Mouse (Mus musculus): ENCODE data around the gene Gm11985. TPM values are rescaled to one million over a fixed set of nuclear protein-coding genes. Genes with fewer than 3 reads are reported as not detected.
"Not testable (repeated sequence)": the region's sequence is repeated elsewhere in the genome, so short reads cannot be mapped to it uniquely, and the experiment has no call there.

Gm11985 gene
- polyA plus RNA-seq (2015; fragmentation: Nextera tagmentation; extraction: Ambion mirVana): not detected in 2 replicates

- Histone ChIP-seq H3K27ac (no peak within 1 kb of the TSS), H3K9ac (no peak within 1 kb of the TSS), H3K27me3 (no peaks in the 10 kb centered on the region), H3K4me3 (no peak within 1 kb of the TSS), H3K9me3 (no peaks in the 10 kb centered on the region), H3K4me2 (no peak within 1 kb of the TSS), H3K36me3 (no peaks in the 10 kb centered on the region), H3K4me1 (peaks cover 8% of the 10 kb centered on the region; the same call in 1 of the 2 replicates)
- no peak for ATAC-seq (ENCODE audit: insufficient number of reproducible peaks, insufficient read depth, low FRiP score, low TSS enrichment, low read depth)
- WGBS: 79% methylated on average over 13 of the region's 13 CpGs
These were observed at the start of gene Gm11985 for GRCm38 (mm10) chr11:7188469-7188868. TSS of gene Gm11985 (minus strand) at chr11:7188569.

GRCm38 (mm10) chr11:7237712-7238111 is 49.3 kb upstream of the Gm11985 start:
- no peaks in the 10 kb centered on the region for H3K36me3 ChIP-seq
- no peaks in the 10 kb centered on the region for H3K27me3 ChIP-seq
- H3K4me2 ChIP-seq: no peak overlapping the region
- H3K27ac ChIP-seq: no peak overlapping the region
- H3K4me3 ChIP-seq: no peak overlapping the region
- no peaks in the 10 kb centered on the region for H3K9me3 ChIP-seq
- H3K4me1 ChIP-seq: peaks cover 7% of the 10 kb centered on the region
- no peak overlapping the region for H3K9ac ChIP-seq
- no peak for ATAC-seq (ENCODE audit: insufficient number of reproducible peaks, insufficient read depth, low FRiP score, low TSS enrichment, low read depth)
- 61% methylated on average over 6 of the region's 6 CpGs for WGBS

GRCm38 (mm10) chr11:7236751-7237150 is 48.4 kb upstream of the Gm11985 start:
- Histone ChIP-seq H3K27me3 (no peaks in the 10 kb centered on the region), H3K36me3 (no peaks in the 10 kb centered on the region), H3K4me2 (no peak overlapping the region), H3K27ac (no peak overlapping the region), H3K9ac (no peak overlapping the region), H3K4me3 (no peak overlapping the region), H3K4me1 (peaks cover 7% of the 10 kb centered on the region), H3K9me3 (no peaks in the 10 kb centered on the region)
- ATAC-seq (ENCODE audit: insufficient number of reproducible peaks, insufficient read depth, low FRiP score, low TSS enrichment, low read depth): no peak
- WGBS: 89% methylated on average over 2 of the region's 2 CpGs

GRCm38 (mm10) chr11:7234981-7235609 is 46.7 kb upstream of the Gm11985 start:
- Histone ChIP-seq H3K4me3 (no peak overlapping the region), H3K9ac (no peak overlapping the region), H3K4me2 (no peak overlapping the region), H3K4me1 (peaks cover 7% of the 10 kb centered on the region), H3K27ac (no peak overlapping the region), H3K36me3 (no peaks in the 10 kb centered on the region), H3K27me3 (no peaks in the 10 kb centered on the region), H3K9me3 (no peaks in the 10 kb centered on the region)
- WGBS: 30% methylated on average over 3 of the region's 3 CpGs
- no peak for ATAC-seq (ENCODE audit: insufficient number of reproducible peaks, insufficient read depth, low FRiP score, low TSS enrichment, low read depth)

- WGBS: 50% methylated on average over 1 of the region's 1 CpGs
These were observed 46.1 kb upstream of the Gm11985 start for GRCm38 (mm10) chr11:7234436-7234835.

GRCm38 (mm10) chr11:7233333-7233732 is 45.0 kb upstream of the Gm11985 start:
- 89% methylated on average over 2 of the region's 2 CpGs for WGBS
- ATAC-seq (ENCODE audit: insufficient number of reproducible peaks, insufficient read depth, low FRiP score, low TSS enrichment, low read depth): no peak
- H3K27ac ChIP-seq: no peak overlapping the region
- no peaks in the 10 kb centered on the region for H3K9me3 ChIP-seq
- no peak overlapping the region for H3K4me3 ChIP-seq
- H3K36me3 ChIP-seq: no peaks in the 10 kb centered on the region
- peaks cover 7% of the 10 kb centered on the region for H3K4me1 ChIP-seq
- H3K27me3 ChIP-seq: no peaks in the 10 kb centered on the region
- no peak overlapping the region for H3K4me2 ChIP-seq
- H3K9ac ChIP-seq: no peak overlapping the region

More at GRCm38 (mm10) chr11:7234436-7234835, 46.1 kb upstream of the Gm11985 start:
- Histone ChIP-seq H3K4me2 (no peak overlapping the region), H3K27ac (no peak overlapping the region), H3K4me3 (no peak overlapping the region), H3K27me3 (no peaks in the 10 kb centered on the region), H3K9ac (no peak overlapping the region), H3K36me3 (no peaks in the 10 kb centered on the region), H3K9me3 (no peaks in the 10 kb centered on the region), H3K4me1 (peaks cover 7% of the 10 kb centered on the region)
- no peak for ATAC-seq (ENCODE audit: insufficient number of reproducible peaks, insufficient read depth, low FRiP score, low TSS enrichment, low read depth)

GRCm38 (mm10) chr11:7231958-7232357 is 43.6 kb upstream of the Gm11985 start:
- Histone ChIP-seq H3K9ac (no peak overlapping the region), H3K36me3 (no peaks in the 10 kb centered on the region), H3K4me1 (peaks cover 8% of the 10 kb centered on the region), H3K27me3 (no peaks in the 10 kb centered on the region), H3K9me3 (no peaks in the 10 kb centered on the region), H3K4me2 (no peak overlapping the region), H3K4me3 (no peak overlapping the region), H3K27ac (no peak overlapping the region)
- no peak for ATAC-seq (ENCODE audit: insufficient number of reproducible peaks, insufficient read depth, low FRiP score, low TSS enrichment, low read depth)
- WGBS: 93% methylated on average over 4 of the region's 4 CpGs

- Histone ChIP-seq H3K36me3 (no peaks in the 10 kb centered on the region), H3K4me1 (peaks cover 21% of the 10 kb centered on the region), H3K27ac (no peak overlapping the region), H3K9ac (no peak overlapping the region), H3K4me2 (no peak overlapping the region), H3K27me3 (no peaks in the 10 kb centered on the region), H3K4me3 (no peak overlapping the region), H3K9me3 (no peaks in the 10 kb centered on the region)
- 75% methylated on average over 4 of the region's 4 CpGs for WGBS
- ATAC-seq (ENCODE audit: insufficient number of reproducible peaks, insufficient read depth, low FRiP score, low TSS enrichment, low read depth): no peak
These were observed 41.6 kb upstream of the Gm11985 start for GRCm38 (mm10) chr11:7230000-7230399.

GRCm38 (mm10) chr11:7228107-7228506 is 39.7 kb upstream of the Gm11985 start:
- Histone ChIP-seq H3K4me1 (peaks cover 24% of the 10 kb centered on the region), H3K4me2 (no peak overlapping the region), H3K9me3 (no peaks in the 10 kb centered on the region), H3K9ac (no peak overlapping the region), H3K36me3 (no peaks in the 10 kb centered on the region), H3K27ac (peak overlapping the region; percentile 51; the same call in 1 of the 2 replicates), H3K4me3 (no peak overlapping the region), H3K27me3 (no peaks in the 10 kb centered on the region)
- WGBS: 89% methylated on average over 4 of the region's 4 CpGs
- no peak for ATAC-seq (ENCODE audit: insufficient number of reproducible peaks, insufficient read depth, low FRiP score, low TSS enrichment, low read depth)

- Histone ChIP-seq H3K4me3 (no peak overlapping the region), H3K9me3 (no peaks in the 10 kb centered on the region)
These were observed 38.6 kb upstream of the Gm11985 start for GRCm38 (mm10) chr11:7226810-7227550.

GRCm38 (mm10) chr11:7226200-7226599 is 37.8 kb upstream of the Gm11985 start:
- 55% methylated on average over 2 of the region's 2 CpGs for WGBS
- H3K4me2 ChIP-seq: no peak overlapping the region
- H3K36me3 ChIP-seq: no peaks in the 10 kb centered on the region
- no peak overlapping the region for H3K9ac ChIP-seq
- H3K27ac ChIP-seq: peak overlapping the region; percentile 66; the same call in 1 of the 2 replicates
- no peaks in the 10 kb centered on the region for H3K27me3 ChIP-seq
- no peaks in the 10 kb centered on the region for H3K9me3 ChIP-seq
- no peak overlapping the region for H3K4me3 ChIP-seq
- no peak for ATAC-seq (ENCODE audit: insufficient number of reproducible peaks, insufficient read depth, low FRiP score, low TSS enrichment, low read depth)
- H3K4me1 ChIP-seq: peaks cover 29% of the 10 kb centered on the region

More at GRCm38 (mm10) chr11:7226810-7227550, 38.6 kb upstream of the Gm11985 start:
- Histone ChIP-seq H3K4me2 (no peak overlapping the region), H3K9ac (0 out of 2 replicates have a peak overlapping the region, but pooled peaks have one; percentile 11), H3K27me3 (no peaks in the 10 kb centered on the region), H3K4me1 (peaks cover 29% of the 10 kb centered on the region), H3K36me3 (no peaks in the 10 kb centered on the region), H3K27ac (peak overlapping the region; percentile 66)
- peak; percentile 74; the same call in 1 of the 2 replicates for ATAC-seq (ENCODE audit: insufficient number of reproducible peaks, insufficient read depth, low FRiP score, low TSS enrichment, low read depth)
- 55% methylated on average over 7 of the region's 7 CpGs for WGBS

GRCm38 (mm10) chr11:7221826-7222225 is 33.5 kb upstream of the Gm11985 start:
- not testable (repeated sequence) for H3K4me3 ChIP-seq; H3K9me3 ChIP-seq; H3K4me2 ChIP-seq; H3K27ac ChIP-seq; H3K36me3 ChIP-seq; ATAC-seq (ENCODE audit: insufficient number of reproducible peaks, insufficient read depth, low FRiP score, low TSS enrichment, low read depth); H3K9ac ChIP-seq; H3K27me3 ChIP-seq
- H3K4me1 ChIP-seq: peaks cover 19% of the 10 kb centered on the region
- 77% methylated on average over 8 of the region's 8 CpGs for WGBS

Measured in embryonic facial prominence, embryonic 13.5 days (tissue).